Mouse (Mus musculus) natural killer cell, adult 2 months (primary cell): ENCODE measurements around the gene Il13.

Experiments used
- DNase-seq, 2 experiments: peaks; one replicate each; pipeline ENCODE4 v3.0.0; 2022; ENCODE audit warnings: low spot score in 2 of 2

Gene Il13

GRCm38 (mm10) chr11:53634556-53634955 is at the start of gene Il13:
Gene Il13, minus strand, starts transcription at chr11:53634702.
- no peak for DNase-seq

- no peak for DNase-seq
Observed at GRCm38 (mm10) chr11:53682994-53683530, 48.6 kb upstream of the Il13 start.

- no peak for DNase-seq
Observed at GRCm38 (mm10) chr11:53682170-53682569, 47.7 kb upstream of the Il13 start.

- DNase-seq, result no peak
Observed at GRCm38 (mm10) chr11:53681686-53682085, 47.2 kb upstream of the Il13 start.

- DNase-seq, result no peak
Observed at GRCm38 (mm10) chr11:53680141-53680540, 45.6 kb upstream of the Il13 start.

- DNase-seq, result no peak
Observed at GRCm38 (mm10) chr11:53671414-53671813, 36.9 kb upstream of the Il13 start.

- no peak for DNase-seq
Observed at GRCm38 (mm10) chr11:53664091-53664490, 29.6 kb upstream of the Il13 start.

- DNase-seq, result no peak
Observed at GRCm38 (mm10) chr11:53662794-53663674, 28.5 kb upstream of the Il13 start.

- no peak for DNase-seq
Observed at GRCm38 (mm10) chr11:53657828-53658227, 23.3 kb upstream of the Il13 start.

- DNase-seq, result no peak
Observed at GRCm38 (mm10) chr11:53657381-53657780, 22.9 kb upstream of the Il13 start.

GRCm38 (mm10) chr11:53656558-53657202 is 22.2 kb upstream of the Il13 start:
- DNase-seq, result no peak

- DNase-seq, result no peak
Observed at GRCm38 (mm10) chr11:53655043-53655442, 20.5 kb upstream of the Il13 start.

- no peak for DNase-seq
Observed at GRCm38 (mm10) chr11:53652427-53652826, 17.9 kb upstream of the Il13 start.

GRCm38 (mm10) chr11:53651441-53651840 is 16.9 kb upstream of the Il13 start:
- no peak for DNase-seq

- no peak for DNase-seq
Observed at GRCm38 (mm10) chr11:53644017-53644416, 9.5 kb upstream of the Il13 start.

- no peak for DNase-seq
Observed at GRCm38 (mm10) chr11:53642744-53643279, 8.3 kb upstream of the Il13 start.

GRCm38 (mm10) chr11:53637803-53638260 is 3.3 kb upstream of the Il13 start:
- no peak for DNase-seq

- DNase-seq, result no peak
Observed at GRCm38 (mm10) chr11:53637046-53637802, 2.7 kb upstream of the Il13 start.

GRCm38 (mm10) chr11:53636183-53636646 is 1.7 kb upstream of the Il13 start:
- no peak for DNase-seq

- DNase-seq, result no peak
Observed at GRCm38 (mm10) chr11:53635590-53636182, 1.2 kb upstream of the Il13 start.

GRCm38 (mm10) chr11:53633644-53634043 is 858 bp downstream of the Il13 start:
- no peak for DNase-seq
